Mouse (Mus musculus) kidney, embryonic 16.5 days (tissue): Measurements from ENCODE around the gene Nelfcd. TPM values are rescaled to one million over a fixed set of nuclear protein-coding genes. Genes with fewer than 3 reads are reported as not detected.

Experiments used
- ATAC-seq: fragments of 200-750 bp; cut with Nextera tagmentation; 2 replicates; pipeline ENCODE4 v1.8.0; 2017; ENCODE audit warnings: moderate TSS enrichment; ENCODE audit not compliant: low FRiP score, low TSS enrichment
- H3K27ac ChIP-seq: fragments of 300-500 bp; sonication (generic); 2 replicates; pipeline ENCODE4 v1.5.1; 2014; ENCODE audit warnings: low read length
- H3K27me3 ChIP-seq: fragments of 300-500 bp; sonication (generic); 2 replicates; pipeline ENCODE4 v1.6.1; 2014; ENCODE audit warnings: low read length, control low read depth, mixed read lengths; ENCODE audit not compliant: insufficient read depth
- H3K36me3 ChIP-seq: fragments of 300-500 bp; sonication (generic); 2 replicates; pipeline ENCODE4 v1.6.1; 2014; ENCODE audit warnings: low read length, control low read depth, mixed read lengths; ENCODE audit not compliant: insufficient read depth
- H3K4me1 ChIP-seq: fragments of 300-500 bp; sonication (generic); 2 replicates; pipeline ENCODE4 v1.6.1; 2014; ENCODE audit warnings: low read length, control low read depth, mixed read lengths; ENCODE audit not compliant: insufficient read depth
- H3K4me2 ChIP-seq: fragments of 300-500 bp; sonication (generic); replicated peaks from 2 replicates; pipeline ENCODE4 v1.6.1; 2014; ENCODE audit warnings: low read depth, low read length
- H3K4me3 ChIP-seq: fragments of 300-500 bp; sonication (generic); 2 replicates; pipeline ENCODE4 v1.5.1; 2014; ENCODE audit warnings: mild to moderate bottlenecking, low read length
- H3K9ac ChIP-seq: fragments of 300-500 bp; sonication (generic); replicated peaks from 2 replicates; pipeline ENCODE4 v1.6.1; 2014; ENCODE audit warnings: low read length
- H3K9me3 ChIP-seq: fragments of 300-500 bp; sonication (generic); 2 replicates; pipeline ENCODE4 v1.6.1; 2016; ENCODE audit warnings: low read length, control low read depth
- WGBS: fragments of 180-500 bp; shearing (Covaris S2); extraction: QIAGEN DNeasy Blood & Tissue Kit; methylation state at CpG from one replicate; pipeline ENCODE4 v1.1.7; 2014; 5-methylcytosine and 5-hydroxymethylcytosine counted together
- polyA plus RNA-seq: library from polyadenylated mRNA; unstranded; fragments of >200 nt; fragmentation: Nextera tagmentation; extraction: Ambion mirVana; gene quantifications from 2 replicates; pipeline ENCODE4 v1.2.1, GENCODE M21; 2015

Nelfcd gene
- 132 and 137 TPM in 2 replicates for polyA plus RNA-seq

- H3K9ac ChIP-seq, result peak within 1 kb of the TSS; percentile 97
- peak; percentile 94 for ATAC-seq
- peak within 1 kb of the TSS; percentile 98 for H3K4me3 ChIP-seq
- H3K36me3 ChIP-seq, result peaks cover 9% of the 10 kb centered on the region; the same call in 1 of the 2 replicates
- WGBS, result under 1% methylated on average over 40 of the region's 40 CpGs
- H3K27me3 ChIP-seq, result no peaks in the 10 kb centered on the region
- peaks cover 8% of the 10 kb centered on the region for H3K4me1 ChIP-seq
- peak within 1 kb of the TSS; percentile 83 for H3K4me2 ChIP-seq
- H3K27ac ChIP-seq, result peak within 1 kb of the TSS; percentile 46; the same call in 1 of the 2 replicates
- no peaks in the 10 kb centered on the region for H3K9me3 ChIP-seq
Measured at GRCm38 (mm10) chr2:174415731-174416310, at the start of gene Nelfcd. TSS of gene Nelfcd (plus strand) at chr2:174415804.

GRCm38 (mm10) chr2:174366571-174366970 lies 49.0 kb upstream of the Nelfcd start:
- Histone ChIP-seq H3K9me3 (no peaks in the 10 kb centered on the region), H3K27me3 (no peaks in the 10 kb centered on the region), H3K36me3 (no peaks in the 10 kb centered on the region), H3K4me1 (no peaks in the 10 kb centered on the region), H3K4me2 (no peak overlapping the region), H3K27ac (no peak overlapping the region), H3K9ac (no peak overlapping the region), H3K4me3 (no peak overlapping the region)
- WGBS, result 85% methylated on average over 10 of the region's 10 CpGs
- ATAC-seq, result no peak

GRCm38 (mm10) chr2:174381021-174381420 lies 34.6 kb upstream of the Nelfcd start:
- no peak overlapping the region for H3K4me2 ChIP-seq
- H3K4me1 ChIP-seq, result no peaks in the 10 kb centered on the region
- H3K36me3 ChIP-seq, result no peaks in the 10 kb centered on the region
- no peaks in the 10 kb centered on the region for H3K9me3 ChIP-seq
- WGBS, result 44% methylated on average over 9 of the region's 9 CpGs
- no peak overlapping the region for H3K27ac ChIP-seq
- H3K27me3 ChIP-seq, result no peaks in the 10 kb centered on the region
- H3K4me3 ChIP-seq, result no peak overlapping the region
- H3K9ac ChIP-seq, result no peak overlapping the region
- ATAC-seq, result no peak

- Histone ChIP-seq H3K4me3 (no peak overlapping the region), H3K9ac (no peak overlapping the region), H3K27me3 (no peaks in the 10 kb centered on the region), H3K4me2 (no peak overlapping the region), H3K4me1 (no peaks in the 10 kb centered on the region), H3K36me3 (no peaks in the 10 kb centered on the region), H3K27ac (no peak overlapping the region), H3K9me3 (peaks cover 7% of the 10 kb centered on the region)
- WGBS, result 88% methylated on average over 3 of the region's 3 CpGs
- ATAC-seq, result no peak
Measured at GRCm38 (mm10) chr2:174391936-174392335, 23.7 kb upstream of the Nelfcd start.

GRCm38 (mm10) chr2:174392554-174392953 lies 23.1 kb upstream of the Nelfcd start:
- Histone ChIP-seq H3K4me3 (no peak overlapping the region), H3K9ac (no peak overlapping the region), H3K27ac (no peak overlapping the region), H3K9me3 (peaks cover 7% of the 10 kb centered on the region), H3K4me1 (no peaks in the 10 kb centered on the region), H3K27me3 (no peaks in the 10 kb centered on the region), H3K4me2 (no peak overlapping the region), H3K36me3 (no peaks in the 10 kb centered on the region)
- no peak for ATAC-seq
- WGBS, result 83% methylated on average over 7 of the region's 9 CpGs

- Histone ChIP-seq H3K4me3 (no peak overlapping the region), H3K27ac (no peak overlapping the region), H3K9me3 (peaks cover 7% of the 10 kb centered on the region), H3K4me2 (no peak overlapping the region), H3K9ac (no peak overlapping the region), H3K36me3 (no peaks in the 10 kb centered on the region), H3K4me1 (no peaks in the 10 kb centered on the region), H3K27me3 (no peaks in the 10 kb centered on the region)
- 76% methylated on average over 5 of the region's 5 CpGs for WGBS
- no peak for ATAC-seq
Measured at GRCm38 (mm10) chr2:174393383-174393782, 22.2 kb upstream of the Nelfcd start.

- Histone ChIP-seq H3K4me1 (no peaks in the 10 kb centered on the region), H3K4me2 (no peak overlapping the region), H3K4me3 (no peak overlapping the region), H3K27ac (no peak overlapping the region), H3K9me3 (peaks cover 4% of the 10 kb centered on the region; the same call in 1 of the 2 replicates), H3K36me3 (no peaks in the 10 kb centered on the region), H3K9ac (no peak overlapping the region), H3K27me3 (no peaks in the 10 kb centered on the region)
- no peak for ATAC-seq
- WGBS, result 86% methylated on average over 10 of the region's 10 CpGs
Measured at GRCm38 (mm10) chr2:174396643-174397042, 19.0 kb upstream of the Nelfcd start.

GRCm38 (mm10) chr2:174397065-174397464 lies 18.5 kb upstream of the Nelfcd start:
- Histone ChIP-seq H3K27me3 (no peaks in the 10 kb centered on the region), H3K36me3 (no peaks in the 10 kb centered on the region), H3K9ac (no peak overlapping the region), H3K4me2 (no peak overlapping the region), H3K27ac (no peak overlapping the region), H3K4me1 (no peaks in the 10 kb centered on the region), H3K9me3 (peaks cover under 1% of the 10 kb centered on the region; the same call in 1 of the 2 replicates), H3K4me3 (no peak overlapping the region)
- no peak for ATAC-seq
- WGBS, result 96% methylated on average over 1 of the region's 1 CpGs

GRCm38 (mm10) chr2:174397881-174398280 lies 17.7 kb upstream of the Nelfcd start:
- no peak overlapping the region for H3K9ac ChIP-seq
- no peaks in the 10 kb centered on the region for H3K4me1 ChIP-seq
- no peak overlapping the region for H3K27ac ChIP-seq
- no peak overlapping the region for H3K4me2 ChIP-seq
- no peak overlapping the region for H3K4me3 ChIP-seq
- no peaks in the 10 kb centered on the region for H3K9me3 ChIP-seq
- H3K36me3 ChIP-seq, result no peaks in the 10 kb centered on the region
- no peak for ATAC-seq
- WGBS, result 90% methylated on average over 6 of the region's 6 CpGs
- no peaks in the 10 kb centered on the region for H3K27me3 ChIP-seq

- no peaks in the 10 kb centered on the region for H3K27me3 ChIP-seq
- 85% methylated on average over 4 of the region's 4 CpGs for WGBS
- H3K36me3 ChIP-seq, result no peaks in the 10 kb centered on the region
- no peaks in the 10 kb centered on the region for H3K4me1 ChIP-seq
- no peak overlapping the region for H3K4me2 ChIP-seq
- H3K4me3 ChIP-seq, result no peak overlapping the region
- H3K9ac ChIP-seq, result no peak overlapping the region
- H3K9me3 ChIP-seq, result no peaks in the 10 kb centered on the region
- no peak for ATAC-seq
- H3K27ac ChIP-seq, result no peak overlapping the region
Measured at GRCm38 (mm10) chr2:174400396-174400795, 15.2 kb upstream of the Nelfcd start.
